Mouse (Mus musculus): Measurements from ENCODE around the gene Parp16.
"Not testable (repeated sequence)": the region's sequence is repeated elsewhere in the genome, so short reads cannot be mapped to it uniquely, and the experiment has no call there.

The Parp16 gene

GRCm38 (mm10) chr9:65178336-65179213 lies 16.6 kb upstream of the Parp16 start:
- in situ Hi-C loops (cut with MboI), result loop anchor here (5.0 kb wide), 1 partner anchor 41 kb away; no protein-coding TSS in a partner anchor

- in situ Hi-C loops (cut with MboI), result loop anchor here (5.0 kb wide), 1 partner anchor 43 kb away; no protein-coding TSS in a partner anchor
Observed at GRCm38 (mm10) chr9:65179817-65180624, 15.1 kb upstream of the Parp16 start.

GRCm38 (mm10) chr9:65188599-65188998 lies 6.6 kb upstream of the Parp16 start:
- in situ Hi-C loops (cut with MboI), result no loop called here

- in situ Hi-C loops (cut with MboI), result no loop called here
Observed at GRCm38 (mm10) chr9:65190306-65190705, 4.8 kb upstream of the Parp16 start.

- in situ Hi-C loops (cut with MboI), result no loop called here
Observed at GRCm38 (mm10) chr9:65191389-65191754, 3.8 kb upstream of the Parp16 start.

GRCm38 (mm10) chr9:65191755-65192469 lies 3.2 kb upstream of the Parp16 start:
- in situ Hi-C loops (cut with MboI), result no loop called here

- in situ Hi-C loops (cut with MboI), result no loop called here
Observed at GRCm38 (mm10) chr9:65193214-65193613, 1.9 kb upstream of the Parp16 start.

- in situ Hi-C loops (cut with MboI), result no loop called here
Observed at GRCm38 (mm10) chr9:65195621-65195981, 448 bp downstream of the Parp16 start.

GRCm38 (mm10) chr9:65195982-65196737 lies 1.0 kb downstream of the Parp16 start:
- in situ Hi-C loops (cut with MboI), result no loop called here

GRCm38 (mm10) chr9:65196738-65197569 lies 1.8 kb downstream of the Parp16 start:
- in situ Hi-C loops (cut with MboI), result no loop called here

- in situ Hi-C loops (cut with MboI), result no loop called here
Observed at GRCm38 (mm10) chr9:65197826-65198225, 2.7 kb downstream of the Parp16 start.

- in situ Hi-C loops (cut with MboI), result no loop called here
Observed at GRCm38 (mm10) chr9:65199723-65200122, 4.6 kb downstream of the Parp16 start.

- in situ Hi-C loops (cut with MboI), result no loop called here
Observed at GRCm38 (mm10) chr9:65200606-65201005, 5.5 kb downstream of the Parp16 start.

GRCm38 (mm10) chr9:65201021-65201380 lies 5.8 kb downstream of the Parp16 start:
- in situ Hi-C loops (cut with MboI), result no loop called here

GRCm38 (mm10) chr9:65201381-65202164 lies 6.4 kb downstream of the Parp16 start:
- in situ Hi-C loops (cut with MboI), result no loop called here

- in situ Hi-C loops (cut with MboI), result no loop called here
Observed at GRCm38 (mm10) chr9:65202165-65202754, 7.1 kb downstream of the Parp16 start.

- in situ Hi-C loops (cut with MboI), result no loop called here
Observed at GRCm38 (mm10) chr9:65205049-65205815, 10.1 kb downstream of the Parp16 start.

GRCm38 (mm10) chr9:65207041-65207815 lies 12.1 kb downstream of the Parp16 start:
- in situ Hi-C loops (cut with MboI), result not testable (repeated sequence)

All from mature B cell (primary cell).